Mouse (Mus musculus): ENCODE data around the gene Atp8b2. TPM values are rescaled to one million over a fixed set of nuclear protein-coding genes. Genes with fewer than 3 reads are reported as not detected.

The Atp8b2 gene
- polyA plus RNA-seq, 1 experiment from 2014 or later, result 12.0 TPM

- H3K9me3 ChIP-seq, result no peaks in the 10 kb centered on the region
- 89% methylated on average over 4 of the region's 4 CpGs for WGBS
- H3K4me3 ChIP-seq, result no peak overlapping the region
- peaks cover 16% of the 10 kb centered on the region for H3K4me1 ChIP-seq (replicated peaks)
- peaks cover 48% of the 10 kb centered on the region for H3K27me3 ChIP-seq
- no peak overlapping the region for H3K4me2 ChIP-seq
- H3K27ac ChIP-seq (replicated peaks), result no peak overlapping the region
- ATAC-seq (ENCODE audit: low read depth), result no peak
- no peaks in the 10 kb centered on the region for H3K36me3 ChIP-seq
- H3K9ac ChIP-seq, result no peak overlapping the region
Observed at GRCm38 (mm10) chr3:89914700-89915099, 48.6 kb downstream of the Atp8b2 start.

- Histone ChIP-seq H3K36me3 (no peaks in the 10 kb centered on the region), H3K27me3 (peaks cover 48% of the 10 kb centered on the region), H3K4me3 (peak within 1 kb of the TSS; percentile 53), H3K9ac (peak within 1 kb of the TSS; percentile 65), H3K4me1 (replicated peaks) (peaks cover 16% of the 10 kb centered on the region), H3K4me2 (peak within 1 kb of the TSS; percentile 97), H3K9me3 (no peaks in the 10 kb centered on the region), H3K27ac (replicated peaks) (no peak within 1 kb of the TSS)
- ATAC-seq (ENCODE audit: low read depth), result peak; percentile 88
- 2% methylated on average over 75 of the region's 75 CpGs for WGBS
Observed at GRCm38 (mm10) chr3:89912543-89913391, 50.5 kb downstream of the Atp8b2 start, which contains the start of gene Il6ra. Il6ra (minus strand) TSS chr3:89913196.

GRCm38 (mm10) chr3:89912108-89912542, 51.2 kb downstream of the Atp8b2 start:
- Histone ChIP-seq H3K4me2 (peak overlapping the region; percentile 97), H3K27ac (replicated peaks) (no peak overlapping the region), H3K36me3 (no peaks in the 10 kb centered on the region), H3K9ac (no peak overlapping the region), H3K4me3 (peak overlapping the region; percentile 53), H3K4me1 (replicated peaks) (peaks cover 16% of the 10 kb centered on the region), H3K27me3 (peaks cover 48% of the 10 kb centered on the region), H3K9me3 (no peaks in the 10 kb centered on the region)
- WGBS, result 38% methylated on average over 6 of the region's 6 CpGs
- peak; percentile 4; the same call in 1 of the 2 replicates for ATAC-seq (ENCODE audit: low read depth)

- no peak for ATAC-seq (ENCODE audit: low read depth)
- no peak overlapping the region for H3K4me3 ChIP-seq
- H3K4me1 ChIP-seq (replicated peaks), result peaks cover 16% of the 10 kb centered on the region
- H3K36me3 ChIP-seq, result no peaks in the 10 kb centered on the region
- H3K9me3 ChIP-seq, result no peaks in the 10 kb centered on the region
- 80% methylated on average over 3 of the region's 3 CpGs for WGBS
- H3K4me2 ChIP-seq, result no peak overlapping the region
- no peak overlapping the region for H3K27ac ChIP-seq (replicated peaks)
- no peak overlapping the region for H3K9ac ChIP-seq
- peaks cover 48% of the 10 kb centered on the region for H3K27me3 ChIP-seq
Observed at GRCm38 (mm10) chr3:89911207-89911606, 52.1 kb downstream of the Atp8b2 start.

GRCm38 (mm10) chr3:89909703-89910542, 53.4 kb downstream of the Atp8b2 start:
- H3K27ac ChIP-seq (replicated peaks), result no peak overlapping the region
- no peak overlapping the region for H3K4me2 ChIP-seq
- H3K4me1 ChIP-seq (replicated peaks), result peaks cover 16% of the 10 kb centered on the region
- no peaks in the 10 kb centered on the region for H3K9me3 ChIP-seq
- no peak for ATAC-seq (ENCODE audit: low read depth)
- H3K36me3 ChIP-seq, result no peaks in the 10 kb centered on the region
- WGBS, result 58% methylated on average over 5 of the region's 5 CpGs
- H3K9ac ChIP-seq, result no peak overlapping the region
- H3K4me3 ChIP-seq, result no peak overlapping the region
- peaks cover 41% of the 10 kb centered on the region for H3K27me3 ChIP-seq

- 86% methylated on average over 6 of the region's 6 CpGs for WGBS
- H3K4me1 ChIP-seq (replicated peaks), result peaks cover 16% of the 10 kb centered on the region
- peaks cover 31% of the 10 kb centered on the region for H3K27me3 ChIP-seq
- no peaks in the 10 kb centered on the region for H3K36me3 ChIP-seq
- H3K4me3 ChIP-seq, result no peak overlapping the region
- H3K27ac ChIP-seq (replicated peaks), result no peak overlapping the region
- no peak overlapping the region for H3K4me2 ChIP-seq
- no peaks in the 10 kb centered on the region for H3K9me3 ChIP-seq
- no peak overlapping the region for H3K9ac ChIP-seq
- ATAC-seq (ENCODE audit: low read depth), result no peak
Observed at GRCm38 (mm10) chr3:89908836-89909235, 54.5 kb downstream of the Atp8b2 start.

GRCm38 (mm10) chr3:89907846-89908245, 55.5 kb downstream of the Atp8b2 start:
- 86% methylated on average over 3 of the region's 3 CpGs for WGBS
- peaks cover 6% of the 10 kb centered on the region; the same call in 1 of the 2 replicates for H3K4me1 ChIP-seq (replicated peaks)
- H3K4me3 ChIP-seq, result no peak overlapping the region
- peaks cover 23% of the 10 kb centered on the region for H3K27me3 ChIP-seq
- H3K27ac ChIP-seq (replicated peaks), result no peak overlapping the region
- no peaks in the 10 kb centered on the region for H3K36me3 ChIP-seq
- ATAC-seq (ENCODE audit: low read depth), result no peak
- H3K9me3 ChIP-seq, result no peaks in the 10 kb centered on the region
- H3K4me2 ChIP-seq, result no peak overlapping the region
- no peak overlapping the region for H3K9ac ChIP-seq

GRCm38 (mm10) chr3:89899511-89899908, 63.8 kb downstream of the Atp8b2 start:
- Histone ChIP-seq H3K4me3 (no peak overlapping the region), H3K27me3 (no peaks in the 10 kb centered on the region), H3K27ac (replicated peaks) (no peak overlapping the region), H3K4me2 (no peak overlapping the region), H3K9me3 (no peaks in the 10 kb centered on the region), H3K9ac (no peak overlapping the region), H3K4me1 (replicated peaks) (peaks cover 11% of the 10 kb centered on the region; the same call in 1 of the 2 replicates), H3K36me3 (no peaks in the 10 kb centered on the region)
- no peak for ATAC-seq (ENCODE audit: low read depth)
- 74% methylated on average over 8 of the region's 8 CpGs for WGBS

- H3K4me3 ChIP-seq, result no peak overlapping the region
- H3K36me3 ChIP-seq, result no peaks in the 10 kb centered on the region
- H3K4me1 ChIP-seq (replicated peaks), result peaks cover 11% of the 10 kb centered on the region; the same call in 1 of the 2 replicates
- no peak overlapping the region for H3K27ac ChIP-seq (replicated peaks)
- 68% methylated on average over 5 of the region's 5 CpGs for WGBS
- H3K9me3 ChIP-seq, result no peaks in the 10 kb centered on the region
- H3K9ac ChIP-seq, result no peak overlapping the region
- H3K4me2 ChIP-seq, result no peak overlapping the region
- H3K27me3 ChIP-seq, result no peaks in the 10 kb centered on the region
- ATAC-seq (ENCODE audit: low read depth), result no peak
Observed at GRCm38 (mm10) chr3:89898870-89899510, 64.3 kb downstream of the Atp8b2 start.

GRCm38 (mm10) chr3:89898011-89898410, 65.3 kb downstream of the Atp8b2 start:
- Histone ChIP-seq H3K36me3 (no peaks in the 10 kb centered on the region), H3K27me3 (no peaks in the 10 kb centered on the region), H3K9ac (no peak overlapping the region), H3K27ac (replicated peaks) (no peak overlapping the region), H3K4me1 (replicated peaks) (peaks cover 11% of the 10 kb centered on the region; the same call in 1 of the 2 replicates), H3K9me3 (no peaks in the 10 kb centered on the region), H3K4me3 (no peak overlapping the region), H3K4me2 (no peak overlapping the region)
- no peak for ATAC-seq (ENCODE audit: low read depth)
- 76% methylated on average over 10 of the region's 10 CpGs for WGBS

- 61% methylated on average over 8 of the region's 8 CpGs for WGBS
- Histone ChIP-seq H3K27me3 (no peaks in the 10 kb centered on the region), H3K27ac (replicated peaks) (no peak overlapping the region), H3K4me2 (no peak overlapping the region), H3K4me1 (replicated peaks) (peaks cover 11% of the 10 kb centered on the region; the same call in 1 of the 2 replicates), H3K4me3 (no peak overlapping the region), H3K9ac (no peak overlapping the region), H3K36me3 (no peaks in the 10 kb centered on the region), H3K9me3 (no peaks in the 10 kb centered on the region)
- ATAC-seq (ENCODE audit: low read depth), result no peak
Observed at GRCm38 (mm10) chr3:89897204-89897796, 66.0 kb downstream of the Atp8b2 start.

All from neural tube, embryonic 13.5 days (tissue).